Mouse (Mus musculus): ENCODE results near the gene Gm20820.
"Not testable (repeated sequence)": the region's sequence is repeated elsewhere in the genome, so short reads cannot be mapped to it uniquely, and the experiment has no call there.

Gene Gm20820

GRCm38 (mm10) chrY:86061472-86061871 is at the start of gene Gm20820:
TSS of gene Gm20820 (plus strand) at chrY:86061772.
- DNase-seq (ENCODE audit: low spot score in 2 of 2), result not testable (repeated sequence)
